ENCODE assay signal across 9 mouse cellular contexts in the genomic region with DNA sequence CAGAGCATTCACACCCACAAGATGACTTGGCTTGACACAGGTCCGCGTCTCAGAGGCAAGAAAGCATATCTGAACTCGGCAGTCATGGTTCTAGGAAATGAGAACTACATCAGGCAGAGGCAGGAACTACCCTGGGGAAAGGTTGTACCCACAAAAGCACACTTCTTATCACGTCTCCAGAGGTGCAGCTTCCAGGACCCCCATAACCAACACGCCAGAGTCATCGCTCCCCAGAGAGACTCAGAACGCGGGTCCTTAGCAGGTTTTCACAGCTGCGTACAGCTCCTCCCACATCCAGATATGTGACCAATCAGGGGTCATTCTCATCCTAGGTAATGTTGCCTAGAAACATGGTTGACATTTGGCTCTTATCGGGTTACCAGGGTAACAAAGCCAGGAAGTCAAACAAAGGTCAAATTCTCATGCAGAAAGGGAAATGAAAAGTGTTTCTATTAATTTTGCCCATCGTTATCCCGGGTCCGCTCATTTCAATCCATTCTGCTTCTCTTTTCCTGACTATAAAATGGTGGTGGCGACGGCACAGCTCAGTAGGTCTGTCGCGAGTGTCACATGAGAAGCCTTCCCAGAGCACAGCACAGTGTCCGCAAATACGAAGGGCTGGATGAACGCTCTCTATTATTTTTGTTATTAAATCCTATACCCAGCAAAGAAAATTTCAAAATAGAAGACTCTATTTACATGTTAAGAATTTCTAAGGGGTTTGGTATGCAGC. TPM values are rescaled to one million over a fixed set of nuclear protein-coding genes. Genes with fewer than 3 reads are reported as not detected.
DNase-seq lines count a peak whose midpoint lies in the region; ATAC-seq lines count a peak whose summit lies in the region.
"Had no signal": no experiment of that assay in that cellular context is flagged by ENCODE, and none has a peak within 500 bp of the region (broad histone marks: within the 10 kb centered on the region; RNA-seq: fewer than 3 reads in every experiment).

No protein-coding gene starts in this region.

- DNase-seq in kidney, postnatal 25 days, result no peak
- DNase-seq in R1 (ENCODE audit: low read depth, low spot score), result peak; percentile 83
- no peak for DNase-seq in forebrain, embryonic 10.5 days (ENCODE audit: extremely low spot score, low spot score)
- DNase-seq in hindbrain, embryonic 14.5 days (ENCODE audit: low spot score), result peak; percentile 60
- peak; percentile 29 for DNase-seq in lung, postnatal 10 days
- DNase-seq in spleen, adult 12 weeks (ENCODE audit: low spot score), result no peak

- WGBS in kidney, embryonic 14.5 days, result 19% methylated on average over 20 of the region's 20 CpGs
- WGBS in forebrain, embryonic 10.5 days, result 32% methylated on average over 20 of the region's 20 CpGs
- 16% methylated on average over 20 of the region's 20 CpGs for WGBS in hindbrain, embryonic 14.5 days
- 13% methylated on average over 20 of the region's 20 CpGs for WGBS in stomach, embryonic 15.5 days

- peak overlapping the region; percentile 32 for H3K4me3 ChIP-seq in kidney, embryonic 14.5 days (ENCODE audit: low read length)
- H3K4me3 ChIP-seq in forebrain, embryonic 10.5 days, result peak overlapping the region; percentile 41
- peak overlapping the region; percentile 22 for H3K4me3 ChIP-seq in hindbrain, embryonic 14.5 days (replicated peaks; ENCODE audit: low read length)
- H3K4me3 ChIP-seq in stomach, embryonic 15.5 days (replicated peaks), result peak overlapping the region; percentile 34

- no peaks in the 10 kb centered on the region for H3K27me3 ChIP-seq in kidney, embryonic 14.5 days (ENCODE audit: control insufficient read depth, insufficient read depth, low read length)
- no peaks in the 10 kb centered on the region for H3K27me3 ChIP-seq in forebrain, embryonic 10.5 days (ENCODE audit: poor library complexity, severe bottlenecking)
- no peaks in the 10 kb centered on the region for H3K27me3 ChIP-seq in hindbrain, embryonic 14.5 days (ENCODE audit: control insufficient read depth, insufficient read depth, low read length)
- H3K27me3 ChIP-seq in stomach, embryonic 15.5 days (replicated peaks), result no peaks in the 10 kb centered on the region

- H3K9me3 ChIP-seq in kidney, embryonic 14.5 days (ENCODE audit: control insufficient read depth, low read length), result no peaks in the 10 kb centered on the region
- H3K9me3 ChIP-seq in forebrain, embryonic 10.5 days, result no peaks in the 10 kb centered on the region
- H3K9me3 ChIP-seq in hindbrain, embryonic 14.5 days (ENCODE audit: control insufficient read depth, low read length), result no peaks in the 10 kb centered on the region
- H3K9me3 ChIP-seq in stomach, embryonic 15.5 days, result no peaks in the 10 kb centered on the region

- H3K4me1 ChIP-seq in kidney, embryonic 14.5 days (ENCODE audit: control insufficient read depth, insufficient read depth, low read length), result no peaks in the 10 kb centered on the region
- peaks cover 10% of the 10 kb centered on the region for H3K4me1 ChIP-seq in forebrain, embryonic 10.5 days
- no peaks in the 10 kb centered on the region for H3K4me1 ChIP-seq in hindbrain, embryonic 14.5 days (replicated peaks; ENCODE audit: control insufficient read depth, insufficient read depth, low read length)
- 0 out of 2 replicates have a peak, but pooled peaks cover 5% of the 10 kb centered on the region for H3K4me1 ChIP-seq in stomach, embryonic 15.5 days

- no peak overlapping the region for H3K9ac ChIP-seq in kidney, embryonic 14.5 days (ENCODE audit: low read depth, low read length)
- H3K9ac ChIP-seq in hindbrain, embryonic 14.5 days, result peak overlapping the region; percentile 26; the same call in 1 of the 2 replicates
- H3K9ac ChIP-seq in stomach, embryonic 15.5 days, result 0 out of 2 replicates have a peak overlapping the region, but pooled peaks have one; percentile 14

- H3K27ac ChIP-seq in kidney, embryonic 14.5 days (ENCODE audit: low read depth, low read length), result no peak overlapping the region
- H3K27ac ChIP-seq in forebrain, embryonic 10.5 days, result no peak overlapping the region
- 0 out of 2 replicates have a peak overlapping the region, but pooled peaks have one; percentile 27 for H3K27ac ChIP-seq in hindbrain, embryonic 14.5 days
- no peak overlapping the region for H3K27ac ChIP-seq in stomach, embryonic 15.5 days
- H3K27ac ChIP-seq: macrophage had no signal

- peak overlapping the region; percentile 47 for H3K4me2 ChIP-seq in kidney, embryonic 14.5 days (replicated peaks; ENCODE audit: low read depth, low read length)
- H3K4me2 ChIP-seq in hindbrain, embryonic 14.5 days (replicated peaks), result peak overlapping the region; percentile 56
- peak overlapping the region; percentile 61 for H3K4me2 ChIP-seq in stomach, embryonic 15.5 days

- ATAC-seq in kidney, embryonic 14.5 days (ENCODE audit: low FRiP score, low TSS enrichment), result peak; percentile 75; the same call in 1 of the 2 replicates
- ATAC-seq in hindbrain, embryonic 14.5 days (ENCODE audit: low FRiP score), result peak; percentile 88
- peak; percentile 87 for ATAC-seq in stomach, embryonic 15.5 days (ENCODE audit: insufficient read depth, low FRiP score, low read depth)

- no peaks in the 10 kb centered on the region for H3K36me3 ChIP-seq in kidney, embryonic 14.5 days (ENCODE audit: control insufficient read depth, insufficient read depth, low read length)
- H3K36me3 ChIP-seq in forebrain, embryonic 10.5 days (replicated peaks), result no peaks in the 10 kb centered on the region
- no peaks in the 10 kb centered on the region for H3K36me3 ChIP-seq in hindbrain, embryonic 14.5 days (replicated peaks; ENCODE audit: control insufficient read depth, insufficient read depth)
- H3K36me3 ChIP-seq in stomach, embryonic 15.5 days, result no peaks in the 10 kb centered on the region

RNA-seq across cellular contexts. Expression of gene Tm9sf3, which starts 47.3 kb away (rescaled TPM):
- polyA plus RNA-seq in kidney, embryonic 14.5 days (2014; fragmentation: Nextera tagmentation; extraction: Ambion mirVana), result 86.0 and 149 TPM in 2 replicates
- 92.8 and 104 TPM in 2 replicates for polyA plus RNA-seq in forebrain, embryonic 10.5 days (2016; fragmentation: Nextera tagmentation; extraction: Ambion mirVana)
- 111 and 130 TPM in 2 replicates for polyA plus RNA-seq in hindbrain, embryonic 14.5 days (2014; fragmentation: Nextera tagmentation; extraction: Ambion mirVana)
- polyA plus RNA-seq in stomach, embryonic 15.5 days (2015; fragmentation: Nextera tagmentation; extraction: Ambion mirVana), result 155 and 179 TPM in 2 replicates

Comparison
In these comparisons a context has a peak if more than half of its experiments do, and no peak if none do; other contexts are left out.
1. DNase-seq: peak in R1 (single experiment), hindbrain, embryonic 14.5 days (single experiment) and lung, postnatal 10 days (single experiment); none in kidney, postnatal 25 days (0 of 2), forebrain, embryonic 10.5 days (single experiment) and spleen, adult 12 weeks (single experiment).
2. Peak in every context shown above with its lines, with median percentiles within 50 percentile points of each other: ATAC-seq, H3K4me2 ChIP-seq and H3K4me3 ChIP-seq.